Mouse (Mus musculus): Measurements from ENCODE around the gene 4930544D05Rik. TPM values are rescaled to one million over a fixed set of nuclear protein-coding genes. Genes with fewer than 3 reads are reported as not detected.

Gene 4930544D05Rik
- polyA plus RNA-seq, 1 experiment from 2014 or later = not detected

DNA sequence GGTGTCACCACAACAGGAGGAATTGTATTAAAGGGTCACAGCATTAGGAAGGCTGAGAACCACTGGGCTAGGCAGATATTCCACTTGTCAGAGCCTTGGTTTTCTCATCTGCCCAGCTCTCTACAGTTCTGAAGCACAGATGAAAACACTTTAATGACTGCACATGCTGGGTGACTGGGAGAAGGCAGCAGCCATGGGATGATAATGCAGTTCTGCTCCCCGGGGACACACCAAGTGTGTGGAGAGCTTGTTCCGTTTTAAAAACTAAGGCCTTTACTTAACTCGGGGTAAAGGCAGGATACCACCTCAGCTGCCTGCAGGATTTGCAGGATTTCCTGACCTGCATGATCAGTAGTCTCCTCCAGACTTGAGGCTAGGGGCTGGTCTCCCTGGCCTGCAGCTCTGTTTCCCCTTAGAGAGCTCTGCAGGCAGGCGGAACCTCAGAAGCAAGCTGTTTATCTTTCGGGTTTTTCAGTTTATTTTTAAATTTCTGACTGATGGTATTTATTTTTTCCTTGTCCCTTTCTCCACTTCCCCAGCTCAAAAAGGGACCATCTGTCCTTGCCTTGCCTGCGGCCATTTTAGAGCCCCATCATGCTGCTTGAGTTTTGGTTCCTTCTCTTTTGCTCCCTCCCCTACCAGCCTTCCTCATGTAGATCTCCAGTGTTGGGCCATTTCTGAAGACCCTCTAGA lies 32.5 kb upstream of the 4930544D05Rik start:
- 35% methylated on average over 6 of the region's 6 CpGs for WGBS
- Histone ChIP-seq H3K36me3 (ENCODE audit: control insufficient read depth, insufficient read depth, low read length) (no peaks in the 10 kb centered on the region), H3K4me2 (replicated peaks; ENCODE audit: low read depth) (no peak overlapping the region), H3K27me3 (ENCODE audit: control insufficient read depth, insufficient read depth, low read length) (no peaks in the 10 kb centered on the region), H3K4me3 (ENCODE audit: low read depth, low read length) (no peak overlapping the region), H3K4me1 (replicated peaks; ENCODE audit: control insufficient read depth, insufficient read depth) (peaks cover 16% of the 10 kb centered on the region), H3K9me3 (ENCODE audit: control insufficient read depth, low read length) (no peaks in the 10 kb centered on the region), H3K9ac (ENCODE audit: low read length) (no peak overlapping the region), H3K27ac (replicated peaks) (peak overlapping the region; percentile 82)
- TF ChIP-seq CTCF (IDR thresholded peaks at IDR 0.05; ENCODE audit: low read depth) (no peak), EP300 (optimal IDR thresholded peaks at IDR 0.05) (no peak)
- no peak for DNase-seq (ENCODE audit: low spot score)
- ATAC-seq (ENCODE audit: low FRiP score, low TSS enrichment) = no peak

DNA sequence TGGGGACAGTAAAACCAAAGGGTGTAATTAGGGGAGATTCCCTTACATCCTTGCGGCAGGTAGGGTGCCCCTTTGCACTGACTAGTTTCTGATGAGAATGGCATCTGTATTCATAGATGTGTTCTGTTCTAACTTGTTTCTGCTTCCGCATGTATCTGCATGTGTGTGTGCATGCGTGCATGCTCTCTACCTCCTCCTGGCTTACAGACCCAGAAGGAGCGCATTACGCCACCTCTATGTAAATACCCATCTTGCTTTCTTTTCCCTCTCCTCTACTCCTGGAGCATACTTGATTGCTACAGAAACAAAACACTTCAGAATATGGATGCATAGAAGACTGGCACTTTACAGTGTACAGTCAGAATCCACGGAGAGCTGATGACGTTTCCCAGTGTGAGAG lies 31.9 kb upstream of the 4930544D05Rik start:
- H3K9ac ChIP-seq (ENCODE audit: low read length) = no peak overlapping the region
- H3K27ac ChIP-seq (replicated peaks) = peak overlapping the region; percentile 82
- ATAC-seq (ENCODE audit: low FRiP score, low TSS enrichment) (no peak), DNase-seq (ENCODE audit: low spot score) (no peak)
- 64% methylated on average over 7 of the region's 7 CpGs for WGBS
- H3K27me3 ChIP-seq (ENCODE audit: control insufficient read depth, insufficient read depth, low read length) = no peaks in the 10 kb centered on the region
- no peak overlapping the region for H3K4me2 ChIP-seq (replicated peaks; ENCODE audit: low read depth)
- H3K4me1 ChIP-seq (replicated peaks; ENCODE audit: control insufficient read depth, insufficient read depth) = peaks cover 11% of the 10 kb centered on the region
- H3K4me3 ChIP-seq (ENCODE audit: low read depth, low read length) = no peak overlapping the region
- H3K36me3 ChIP-seq (ENCODE audit: control insufficient read depth, insufficient read depth, low read length) = no peaks in the 10 kb centered on the region
- no peak for TF ChIP-seq EP300 (optimal IDR thresholded peaks at IDR 0.05)
- peak; percentile 65 for TF ChIP-seq CTCF (IDR thresholded peaks at IDR 0.05; ENCODE audit: low read depth)
- no peaks in the 10 kb centered on the region for H3K9me3 ChIP-seq (ENCODE audit: control insufficient read depth, low read length)

DNA sequence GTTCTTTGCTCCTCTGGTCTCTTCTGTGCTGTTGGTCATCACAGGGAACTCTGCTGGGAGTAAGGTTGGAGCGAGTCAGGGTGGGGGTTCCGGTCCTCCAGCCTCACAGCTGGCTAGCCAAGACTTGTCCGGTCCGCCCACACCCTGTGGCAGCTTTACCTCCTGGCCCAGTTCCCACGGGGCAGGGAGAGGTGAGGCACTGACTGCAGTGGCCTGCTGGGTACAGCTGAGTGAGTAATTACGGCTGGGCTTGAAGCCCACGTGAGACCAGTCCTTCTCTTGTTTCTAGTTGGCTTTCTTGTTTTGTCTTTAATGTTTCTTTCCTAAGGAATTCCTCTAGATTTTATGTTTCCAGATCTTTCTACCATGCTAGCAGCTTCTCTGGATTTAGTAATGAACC lies 30.2 kb upstream of the 4930544D05Rik start:
- 0 out of 2 replicates have a peak overlapping the region, but pooled peaks have one; percentile 11 for H3K4me2 ChIP-seq (replicated peaks; ENCODE audit: low read depth)
- 22% methylated on average over 7 of the region's 7 CpGs for WGBS
- peak; percentile 87 for ATAC-seq (ENCODE audit: low FRiP score, low TSS enrichment)

DNA sequence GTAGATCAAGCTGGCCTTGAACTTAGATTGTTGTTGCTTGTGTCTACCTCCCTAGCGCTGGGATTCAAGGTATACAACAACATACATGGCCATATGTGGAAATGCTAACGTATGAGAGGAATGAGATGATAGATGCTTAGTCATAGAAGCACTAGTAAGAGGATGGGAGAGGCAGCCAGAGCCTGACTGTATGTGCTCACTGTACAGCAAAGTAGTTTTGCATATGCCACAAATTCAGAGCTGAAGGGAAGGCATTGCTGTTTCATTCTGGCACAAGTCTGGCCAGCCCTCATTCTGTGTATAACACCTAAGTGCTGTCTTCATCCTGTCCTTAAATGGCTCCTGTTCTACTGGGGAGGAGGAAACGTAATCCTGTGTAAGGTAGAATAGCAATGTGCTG lies 29.4 kb upstream of the 4930544D05Rik start:
- ATAC-seq (ENCODE audit: low FRiP score, low TSS enrichment) (no peak), DNase-seq (ENCODE audit: low spot score) (no peak)
- Histone ChIP-seq H3K4me2 (replicated peaks; ENCODE audit: low read depth) (no peak overlapping the region), H3K4me1 (replicated peaks; ENCODE audit: control insufficient read depth, insufficient read depth) (peaks cover 10% of the 10 kb centered on the region; the same call in 1 of the 2 replicates), H3K27ac (replicated peaks) (peak overlapping the region; percentile 76), H3K27me3 (ENCODE audit: control insufficient read depth, insufficient read depth, low read length) (no peaks in the 10 kb centered on the region), H3K9me3 (ENCODE audit: control insufficient read depth, low read length) (no peaks in the 10 kb centered on the region), H3K9ac (ENCODE audit: low read length) (no peak overlapping the region), H3K36me3 (ENCODE audit: control insufficient read depth, insufficient read depth, low read length) (no peaks in the 10 kb centered on the region), H3K4me3 (ENCODE audit: low read depth, low read length) (no peak overlapping the region)
- 56% methylated on average over 3 of the region's 3 CpGs for WGBS
- TF ChIP-seq EP300 (optimal IDR thresholded peaks at IDR 0.05) = no peak
- no peak for TF ChIP-seq CTCF (IDR thresholded peaks at IDR 0.05; ENCODE audit: low read depth)

More for the DNA sequence above, 30.2 kb upstream of the 4930544D05Rik start:
- Histone ChIP-seq H3K9ac (ENCODE audit: low read length) (no peak overlapping the region; the same call in 1 of the 2 replicates), H3K36me3 (ENCODE audit: control insufficient read depth, insufficient read depth, low read length) (no peaks in the 10 kb centered on the region), H3K4me3 (ENCODE audit: low read depth, low read length) (no peak overlapping the region), H3K27me3 (ENCODE audit: control insufficient read depth, insufficient read depth, low read length) (no peaks in the 10 kb centered on the region), H3K27ac (replicated peaks) (peak overlapping the region; percentile 76), H3K4me1 (replicated peaks; ENCODE audit: control insufficient read depth, insufficient read depth) (peaks cover 10% of the 10 kb centered on the region; the same call in 1 of the 2 replicates), H3K9me3 (ENCODE audit: control insufficient read depth, low read length) (no peaks in the 10 kb centered on the region)
- peak; percentile 84 for DNase-seq (ENCODE audit: low spot score)
- TF ChIP-seq EP300 (optimal IDR thresholded peaks at IDR 0.05) = no peak

DNA sequence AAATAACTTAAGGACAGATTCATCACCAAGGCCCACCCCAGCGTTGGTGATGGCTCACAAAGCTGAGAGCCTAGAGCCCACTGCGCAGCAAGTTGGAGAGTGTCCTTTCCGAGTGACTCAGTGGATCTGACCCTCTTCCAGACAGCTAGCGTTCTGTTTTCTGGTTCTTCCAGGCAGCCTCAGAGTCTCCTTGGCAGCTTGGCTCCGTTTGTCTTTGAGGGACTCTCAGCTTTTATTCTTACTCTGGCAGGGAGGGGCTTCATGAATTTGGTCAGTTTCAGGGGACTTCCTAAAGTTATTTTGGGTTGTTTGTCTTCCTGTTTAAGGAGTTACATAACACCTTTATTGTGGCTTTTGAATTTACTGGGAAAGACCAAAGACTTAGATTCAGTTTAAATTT lies 28.7 kb upstream of the 4930544D05Rik start:
- Histone ChIP-seq H3K27me3 (ENCODE audit: control insufficient read depth, insufficient read depth, low read length) (no peaks in the 10 kb centered on the region), H3K4me2 (replicated peaks; ENCODE audit: low read depth) (no peak overlapping the region), H3K36me3 (ENCODE audit: control insufficient read depth, insufficient read depth, low read length) (no peaks in the 10 kb centered on the region), H3K4me1 (replicated peaks; ENCODE audit: control insufficient read depth, insufficient read depth) (peaks cover 10% of the 10 kb centered on the region; the same call in 1 of the 2 replicates), H3K4me3 (ENCODE audit: low read depth, low read length) (no peak overlapping the region), H3K27ac (replicated peaks) (no peak overlapping the region), H3K9ac (ENCODE audit: low read length) (no peak overlapping the region), H3K9me3 (ENCODE audit: control insufficient read depth, low read length) (no peaks in the 10 kb centered on the region)
- ATAC-seq (ENCODE audit: low FRiP score, low TSS enrichment) = no peak
- no peak for DNase-seq (ENCODE audit: low spot score)
- WGBS = 59% methylated on average over 5 of the region's 5 CpGs
- TF ChIP-seq CTCF (IDR thresholded peaks at IDR 0.05; ENCODE audit: low read depth) (no peak), EP300 (optimal IDR thresholded peaks at IDR 0.05) (no peak)

DNA sequence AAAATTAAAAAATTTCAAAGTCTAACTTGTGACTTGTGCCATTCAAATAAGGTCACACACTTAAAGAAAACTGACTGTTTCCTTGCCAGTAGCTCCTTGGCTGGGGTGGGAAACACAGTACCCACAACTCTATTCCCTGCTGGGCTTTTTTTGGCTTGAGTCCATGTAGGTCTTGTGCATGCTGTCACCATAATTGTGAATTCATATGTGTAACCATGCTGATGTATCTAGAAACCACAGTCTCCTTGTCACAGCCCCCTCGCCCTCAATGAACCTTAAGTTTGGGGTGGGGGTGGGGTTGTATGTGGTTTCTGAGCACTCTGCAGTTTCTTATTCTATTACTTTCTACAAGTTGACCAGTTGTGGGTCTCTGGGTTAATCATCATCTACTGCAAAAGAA lies 23.9 kb upstream of the 4930544D05Rik start:
- no peaks in the 10 kb centered on the region for H3K36me3 ChIP-seq (ENCODE audit: control insufficient read depth, insufficient read depth, low read length)
- no peak overlapping the region for H3K9ac ChIP-seq (ENCODE audit: low read length)
- no peak overlapping the region for H3K4me3 ChIP-seq (ENCODE audit: low read depth, low read length)
- DNase-seq (ENCODE audit: low spot score) = no peak
- no peak for TF ChIP-seq CTCF (IDR thresholded peaks at IDR 0.05; ENCODE audit: low read depth)
- no peak for TF ChIP-seq EP300 (optimal IDR thresholded peaks at IDR 0.05)
- H3K27me3 ChIP-seq (ENCODE audit: control insufficient read depth, insufficient read depth, low read length) = no peaks in the 10 kb centered on the region
- 94% methylated on average over 1 of the region's 1 CpGs for whole genome bisulfite sequencing
- peaks cover 3% of the 10 kb centered on the region; the same call in 1 of the 2 replicates for H3K4me1 ChIP-seq (replicated peaks; ENCODE audit: control insufficient read depth, insufficient read depth)
- no peaks in the 10 kb centered on the region for H3K9me3 ChIP-seq (ENCODE audit: control insufficient read depth, low read length)
- no peak overlapping the region for H3K4me2 ChIP-seq (replicated peaks; ENCODE audit: low read depth)
- H3K27ac ChIP-seq (replicated peaks) = no peak overlapping the region
- ATAC-seq (ENCODE audit: low FRiP score, low TSS enrichment) = no peak

Measured in stomach, postnatal 0 days (tissue).